Mouse (Mus musculus) T-helper 1 cell (primary cell): ENCODE data around the gene Gclc.

Experiments used
- in situ Hi-C: fragments of 300-600 bp; cut with MboI, MseI; formaldehyde crosslinking; loops from one replicate; pipeline ENCODE4 v1.15.1; 2025; ENCODE audit warnings: high pct_unique_total_duplicates

The Gclc gene

DNA sequence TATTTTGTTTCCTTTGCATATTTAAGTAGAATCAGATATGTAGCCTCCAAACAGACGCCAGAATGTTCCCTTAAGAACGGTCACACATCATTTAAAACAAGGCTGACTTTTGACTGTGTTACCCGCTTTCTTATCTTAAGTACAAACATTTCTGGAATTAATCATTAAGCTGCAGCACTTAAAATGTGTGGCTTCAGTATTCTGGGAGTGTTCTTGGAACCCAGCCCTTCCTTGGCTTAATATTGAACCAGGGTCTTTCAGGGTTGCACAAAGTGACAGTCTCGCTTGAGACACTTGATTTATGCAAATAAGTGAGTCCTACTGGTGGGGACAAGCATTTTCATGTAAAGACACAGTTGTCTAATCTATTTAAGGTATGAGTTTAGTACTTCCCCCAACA, 27.9 kb downstream of the Gclc start:
- in situ Hi-C loops: no loop called here

DNA sequence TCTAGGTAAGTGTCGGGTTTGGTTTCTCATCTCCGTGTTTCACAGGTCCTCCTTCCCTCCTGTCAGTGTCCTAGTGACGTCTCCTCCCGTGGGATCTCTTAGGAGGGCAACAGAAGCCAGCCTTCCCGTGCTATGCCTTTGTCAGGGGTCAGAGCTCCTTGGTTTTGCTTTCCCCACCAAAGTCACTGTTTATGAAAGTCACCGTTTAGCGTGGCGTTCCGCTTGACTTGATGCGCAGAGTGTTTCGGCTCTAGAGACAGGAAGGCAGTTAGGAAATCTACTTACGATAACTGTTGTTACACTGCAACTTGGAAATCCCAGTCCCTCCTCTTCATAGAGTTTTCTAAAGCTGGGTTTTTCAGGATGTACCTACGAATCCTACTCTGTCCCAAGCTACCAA, 28.7 kb downstream of the Gclc start:
- in situ Hi-C loops: no loop called here

DNA sequence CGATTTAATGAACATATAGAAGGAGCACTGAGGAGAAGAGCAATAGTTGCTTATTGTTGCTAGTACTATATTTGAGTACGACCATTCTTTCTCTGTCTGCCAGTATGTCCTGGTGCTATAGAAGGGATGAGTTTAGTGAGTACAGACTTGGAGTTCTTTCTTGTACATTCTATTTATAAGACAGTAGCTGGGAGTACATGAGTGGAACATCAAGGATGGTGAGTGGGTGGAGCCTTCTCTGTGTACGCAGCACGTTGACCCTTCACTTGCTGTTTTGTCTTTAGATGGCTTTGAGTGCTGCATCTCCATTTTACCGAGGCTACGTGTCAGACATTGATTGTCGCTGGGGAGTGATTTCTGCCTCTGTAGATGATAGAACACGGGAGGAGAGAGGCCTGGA, 31.1 kb downstream of the Gclc start:
- in situ Hi-C loops: no loop called here

DNA sequence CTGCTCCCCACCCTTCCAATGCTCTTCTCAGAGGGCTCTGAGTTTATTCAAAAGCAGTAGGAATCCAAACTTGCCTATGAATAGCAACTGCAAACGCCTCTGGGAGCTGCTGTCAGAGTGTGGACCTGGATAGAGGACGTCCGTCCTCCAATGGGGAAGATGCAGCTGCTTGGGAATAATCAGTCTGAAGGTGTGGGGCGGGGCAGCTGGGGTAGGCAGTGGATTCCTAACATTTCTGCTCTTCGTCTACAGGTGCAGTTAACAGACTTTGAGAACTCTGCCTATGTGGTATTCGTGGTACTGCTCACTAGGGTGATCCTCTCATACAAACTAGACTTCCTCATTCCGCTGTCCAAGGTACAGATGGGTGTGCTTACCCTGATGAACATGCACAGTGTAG, 33.6 kb downstream of the Gclc start:
- in situ Hi-C loops: no loop called here

DNA sequence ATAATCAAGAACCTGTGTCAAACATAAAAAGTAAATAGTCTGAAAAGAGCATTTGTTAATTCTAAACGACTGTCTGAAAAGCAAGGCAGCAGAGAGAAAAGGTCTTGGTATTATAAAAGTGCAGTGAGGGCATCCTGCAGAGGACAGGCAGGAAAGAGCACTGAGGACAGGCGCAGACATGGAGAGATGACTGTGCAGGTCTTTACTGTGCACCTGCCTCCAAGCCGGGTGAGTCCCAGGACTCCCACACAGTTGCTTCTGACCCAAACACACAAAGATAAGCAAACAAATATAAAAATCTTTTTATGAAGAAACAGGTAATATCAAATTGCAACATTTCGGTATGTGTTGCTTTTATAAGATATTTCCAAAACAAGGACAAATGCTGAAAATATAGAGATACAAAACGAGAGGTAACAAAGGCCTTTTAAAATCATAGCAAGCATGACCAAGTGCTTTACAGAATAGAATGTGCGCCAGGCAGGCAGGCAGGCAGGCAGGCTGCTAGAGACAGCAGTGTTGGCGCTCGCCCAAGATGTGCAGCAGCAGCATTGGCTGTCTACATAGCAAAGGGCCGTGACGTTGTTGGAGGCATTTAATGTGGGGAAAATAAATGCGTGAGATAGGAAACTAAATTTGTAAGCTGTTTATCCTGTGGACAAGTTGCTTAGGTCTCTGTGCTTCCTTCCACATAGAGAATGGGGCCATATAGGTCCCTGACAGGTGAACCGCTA, 35.4 kb downstream of the Gclc start:
- in situ Hi-C loops: no loop called here

DNA sequence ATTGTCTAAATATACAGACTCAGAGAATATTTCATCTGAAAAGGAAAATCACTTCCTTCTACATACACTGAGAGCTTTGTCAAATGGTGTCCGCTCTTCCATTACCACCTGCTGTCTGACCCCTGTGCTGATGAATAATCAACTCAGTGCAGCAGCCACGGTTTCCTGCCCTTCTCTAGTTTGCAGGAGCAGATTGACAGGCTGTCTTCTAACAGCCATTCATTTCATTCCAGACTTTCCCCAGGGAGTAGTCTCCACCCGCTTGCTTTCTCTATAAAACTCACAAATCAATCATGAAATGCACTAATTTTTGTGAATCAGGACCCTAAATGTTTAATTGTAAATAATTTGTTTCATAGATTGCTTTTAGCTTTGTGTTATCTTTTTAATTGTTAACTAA, 39.5 kb downstream of the Gclc start:
- in situ Hi-C loops: no loop called here

DNA sequence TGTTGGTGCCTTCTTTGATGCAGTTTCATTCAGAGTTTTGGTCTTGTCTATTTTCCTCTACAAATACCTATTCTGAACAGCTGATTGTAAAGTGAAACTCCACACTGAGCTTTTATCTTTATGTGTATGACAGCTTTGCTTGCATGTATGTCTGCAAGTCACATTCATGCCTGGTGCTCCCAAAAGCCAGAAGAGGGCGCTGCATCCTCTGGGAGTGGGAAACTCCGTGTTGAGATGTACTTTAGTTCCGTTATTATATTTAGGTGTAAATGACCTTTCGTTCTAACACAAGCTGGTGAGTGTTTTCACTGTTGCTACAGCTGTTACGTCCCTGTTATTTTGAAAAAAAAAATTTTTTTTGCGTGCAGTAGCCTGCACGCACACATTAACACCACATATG, 48.1 kb downstream of the Gclc start:
- in situ Hi-C loops: loop anchor here (10.0 kb wide), 1 partner anchor 232 kb away; no protein-coding TSS in a partner anchor

DNA sequence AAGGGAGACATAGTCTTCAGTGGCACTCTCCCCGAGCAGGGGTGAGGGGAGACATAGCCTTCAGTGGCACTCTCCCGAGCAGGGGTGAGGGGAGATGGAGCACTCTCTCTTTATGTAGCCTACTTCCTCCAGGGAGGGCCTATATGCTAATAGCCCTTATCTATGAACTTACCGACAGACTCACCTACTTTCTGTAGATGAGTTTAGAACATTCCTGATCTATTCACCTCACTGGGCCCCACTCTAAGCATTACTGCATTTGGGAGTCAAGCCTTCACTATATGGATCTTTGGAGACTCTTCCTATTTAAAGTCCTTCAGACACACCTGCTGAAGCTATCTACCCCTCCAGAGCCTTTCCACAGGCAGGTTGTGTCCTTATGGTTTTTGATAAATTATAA, 52.1 kb downstream of the Gclc start:
- in situ Hi-C loops: loop anchor here (5.0 to 10.0 kb wide), 2 partner anchors 206 to 228 kb away; no protein-coding TSS in a partner anchor

DNA sequence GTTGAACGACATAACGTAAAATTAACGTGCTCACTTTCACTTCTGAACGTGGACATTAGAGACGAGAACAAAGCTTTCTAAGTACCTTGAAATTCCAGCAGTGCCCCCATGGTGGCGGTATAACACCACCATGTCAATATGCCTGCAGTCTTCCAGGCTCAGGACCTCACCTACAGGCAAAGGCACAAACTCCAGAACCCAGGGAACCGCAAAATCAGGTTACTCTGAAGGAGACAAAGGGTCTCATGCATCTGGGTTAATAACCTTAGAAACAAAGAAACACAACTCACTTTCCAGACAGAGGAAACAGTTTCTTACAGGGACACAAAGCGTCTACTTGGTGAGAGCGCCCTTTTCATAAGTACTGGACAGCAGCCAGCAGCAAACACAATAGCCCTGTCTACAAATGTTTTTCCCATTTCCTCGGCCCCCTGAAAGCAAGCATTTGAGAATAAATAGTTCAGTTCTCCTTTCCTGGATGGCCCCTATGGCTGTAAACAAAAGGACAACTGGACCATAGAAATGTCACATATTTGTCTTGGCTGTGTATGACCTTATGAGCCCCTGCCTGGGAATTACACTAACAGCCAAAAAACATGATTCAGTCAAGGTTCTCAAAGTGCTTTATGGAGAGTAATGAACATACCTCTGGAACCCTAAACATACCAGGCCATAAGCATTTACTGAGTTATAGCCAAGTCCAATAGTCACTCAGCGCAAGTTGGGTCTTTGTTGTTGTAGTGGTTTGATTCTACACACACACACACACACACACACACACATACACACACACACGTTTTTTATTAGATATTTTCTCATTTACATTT, 52.7 kb downstream of the Gclc start:
- in situ Hi-C loops: loop anchor here (5.0 to 10.0 kb wide), 2 partner anchors 205 to 228 kb away; no protein-coding TSS in a partner anchor

DNA sequence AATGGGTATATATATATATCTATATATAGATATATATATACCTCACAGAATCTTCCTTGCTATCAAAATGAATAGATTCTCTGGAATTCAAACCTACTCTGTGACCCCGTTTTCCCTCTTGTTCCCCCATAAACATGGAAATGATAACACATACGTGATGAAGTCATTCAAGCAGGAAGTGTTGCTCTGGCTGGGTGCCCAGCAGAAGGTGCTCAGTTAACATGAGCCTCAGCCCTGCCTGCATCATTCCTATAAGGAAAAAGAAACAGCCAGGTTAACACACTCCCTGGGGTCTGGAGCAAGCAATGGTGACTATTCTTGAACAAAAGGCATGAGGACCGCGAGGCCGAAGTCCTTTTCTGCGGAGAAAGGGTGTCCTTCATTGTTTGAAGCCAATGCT, 54.1 kb downstream of the Gclc start:
- in situ Hi-C loops: loop anchor here (5.0 to 10.0 kb wide), 2 partner anchors 204 to 226 kb away; no protein-coding TSS in a partner anchor

DNA sequence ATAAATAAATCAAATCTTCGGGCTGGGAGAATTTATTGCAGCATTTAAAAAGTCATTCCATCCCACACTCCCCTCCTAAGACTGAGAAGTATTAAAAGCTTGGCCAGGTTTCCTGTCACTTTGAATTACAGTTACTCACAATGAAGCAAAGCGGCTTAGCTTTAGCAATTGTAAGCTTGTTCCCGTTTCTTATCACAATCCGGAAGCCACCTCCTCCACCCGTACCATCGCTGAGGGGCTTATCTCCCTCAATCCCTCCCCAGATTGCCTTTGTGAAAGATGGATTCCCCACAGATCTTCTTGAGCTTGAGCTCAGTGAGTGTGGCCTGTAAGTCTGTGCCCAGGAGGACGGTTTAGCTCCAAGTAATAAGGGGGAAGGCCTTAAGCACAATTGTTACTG, 64.5 kb downstream of the Gclc start:
- in situ Hi-C loops: no loop called here

DNA sequence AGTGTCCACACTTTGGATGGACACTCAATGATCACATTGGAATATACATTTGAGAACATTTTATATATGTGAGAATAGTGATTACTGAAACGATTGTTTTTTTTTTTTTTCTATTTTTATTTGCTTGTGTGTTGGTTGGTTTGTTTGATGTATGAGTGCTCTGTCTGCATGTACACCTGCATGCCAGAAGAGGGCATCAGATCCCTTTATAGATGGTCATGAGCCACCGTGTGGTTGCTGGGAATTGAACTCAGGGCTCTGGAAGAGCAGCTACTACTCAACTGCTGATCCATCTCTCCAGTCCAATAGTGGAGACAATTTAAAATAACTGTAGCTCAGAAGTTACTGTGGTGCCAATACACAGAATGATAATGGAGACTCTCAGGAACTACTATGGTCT, 65.0 kb downstream of the Gclc start:
- in situ Hi-C loops: no loop called here

DNA sequence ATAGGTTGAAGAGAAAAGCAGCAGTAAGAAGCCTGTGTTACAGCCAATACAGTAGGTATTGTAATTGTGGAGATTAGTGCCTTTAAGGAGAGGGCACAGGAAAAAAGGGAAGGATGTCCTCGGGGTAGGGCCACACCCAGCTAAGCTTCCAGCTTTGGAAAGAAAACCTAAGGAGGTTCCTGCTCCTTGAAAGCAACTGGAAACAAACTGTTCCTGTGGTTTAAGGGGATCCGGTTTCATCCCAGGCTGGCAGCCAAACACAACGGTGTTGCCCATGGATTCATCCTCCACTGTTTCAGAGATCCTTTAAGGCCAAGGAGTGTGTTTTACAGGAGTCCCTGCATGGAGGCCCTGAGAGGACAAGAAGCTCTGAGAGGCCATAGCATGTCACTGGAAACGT, 66.5 kb downstream of the Gclc start:
- in situ Hi-C loops: no loop called here

DNA sequence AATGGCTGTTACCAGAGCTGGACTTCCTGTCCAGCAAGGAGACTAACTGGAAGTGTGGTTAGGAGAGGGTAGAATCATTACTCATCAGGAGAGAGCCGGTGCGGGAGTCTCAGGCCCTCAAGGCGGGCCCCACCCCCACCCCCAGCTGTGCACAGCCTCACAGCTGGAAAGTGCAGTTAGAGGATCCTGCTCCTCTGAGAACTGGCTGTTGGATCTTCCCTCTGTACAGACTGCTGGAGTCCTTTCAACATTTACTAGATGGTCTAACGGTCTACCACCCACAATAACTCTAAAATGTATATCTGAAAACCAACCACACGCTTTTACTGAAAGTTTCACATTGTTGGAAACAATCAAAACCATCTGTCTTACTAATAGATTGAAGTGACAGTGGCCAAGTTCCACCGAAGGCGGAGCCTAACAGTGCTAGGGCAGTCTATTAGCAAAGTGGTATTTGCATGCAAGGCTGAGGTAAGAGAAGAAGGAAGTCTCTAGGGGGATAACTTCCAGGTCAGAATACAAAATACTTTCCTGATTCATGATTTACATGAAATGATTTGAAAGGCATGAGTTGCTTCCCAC, 71.1 kb downstream of the Gclc start:
- in situ Hi-C loops: loop anchor here (5.0 kb wide), 1 partner anchor 82 kb away; no protein-coding TSS in a partner anchor

DNA sequence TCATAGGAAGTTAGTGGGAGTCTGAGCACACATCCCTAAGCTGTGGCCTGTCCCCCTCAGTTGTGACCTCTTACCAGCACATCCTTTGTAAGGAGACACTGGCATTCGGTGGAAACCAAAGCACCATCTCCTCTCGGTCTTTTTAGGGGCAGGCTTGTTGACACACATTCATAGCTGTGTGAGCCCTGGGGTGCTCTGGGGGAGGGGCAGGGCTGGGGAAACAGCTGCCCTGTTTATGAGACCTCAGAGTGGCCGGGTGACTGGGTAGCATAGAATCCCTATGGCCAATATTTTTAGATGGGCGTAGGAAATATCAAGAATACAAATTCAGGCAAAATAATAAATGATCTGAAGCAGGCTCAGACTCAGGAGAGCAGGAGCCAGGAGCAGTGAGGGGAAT, 71.9 kb downstream of the Gclc start:
- in situ Hi-C loops: loop anchor here (5.0 kb wide), 1 partner anchor 81 kb away; no protein-coding TSS in a partner anchor

DNA sequence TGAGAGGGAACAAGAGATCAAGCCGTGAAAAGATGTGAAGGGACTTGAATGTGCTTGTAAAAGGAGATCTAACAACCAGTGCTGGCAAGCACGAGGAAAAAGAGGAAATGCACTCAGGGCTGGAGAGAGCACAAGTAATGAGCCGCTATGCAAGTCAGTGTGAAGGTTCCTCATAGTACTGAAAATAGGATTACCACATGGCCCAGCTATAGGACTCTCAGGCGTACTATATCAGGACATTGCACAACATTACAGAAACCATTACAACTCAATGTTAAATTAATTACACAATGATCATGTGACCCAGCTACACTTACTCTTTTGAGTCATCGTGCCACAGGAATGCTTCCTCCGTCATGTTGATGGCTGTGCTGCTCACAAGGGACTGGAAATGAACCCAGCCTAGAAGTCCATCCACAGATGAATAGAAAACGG, 74.2 kb downstream of the Gclc start:
- in situ Hi-C loops: loop anchor here (5.0 kb wide), 1 partner anchor 79 kb away; no protein-coding TSS in a partner anchor

DNA sequence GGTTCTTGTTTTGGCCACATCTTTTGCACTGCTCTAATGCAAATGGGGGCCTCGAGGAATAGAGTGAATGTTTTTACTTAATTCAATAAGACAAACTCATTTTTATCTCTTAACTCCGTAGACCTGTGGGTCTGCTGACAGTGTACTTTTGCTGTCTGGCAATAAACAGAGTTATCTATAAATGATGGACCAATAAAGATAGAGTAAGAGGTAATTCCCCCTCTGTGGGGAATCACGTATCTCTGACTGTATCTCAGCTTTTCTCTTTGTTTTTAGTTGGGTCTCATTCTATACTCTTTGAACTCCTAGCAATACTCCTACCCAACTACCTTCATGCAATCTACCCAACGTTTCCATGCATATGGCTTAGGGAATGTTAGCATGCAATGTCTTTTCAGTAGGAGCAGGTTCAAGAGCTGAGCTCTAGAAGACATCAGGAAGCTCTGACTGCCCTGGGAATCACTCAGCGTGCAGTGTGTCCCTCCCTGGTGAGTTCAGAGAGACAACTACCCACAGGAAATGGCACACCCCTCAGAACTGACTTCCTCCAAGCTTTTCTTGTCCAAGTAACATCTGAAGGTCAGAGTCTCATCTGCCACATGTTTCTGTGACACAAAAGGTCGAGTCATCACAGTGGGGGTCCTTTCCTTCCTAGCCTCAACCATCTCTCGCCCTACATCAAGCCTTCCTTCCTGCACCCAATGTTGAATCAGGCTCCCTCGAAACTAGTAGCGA, 80.1 kb downstream of the Gclc start:
- in situ Hi-C loops: no loop called here

DNA sequence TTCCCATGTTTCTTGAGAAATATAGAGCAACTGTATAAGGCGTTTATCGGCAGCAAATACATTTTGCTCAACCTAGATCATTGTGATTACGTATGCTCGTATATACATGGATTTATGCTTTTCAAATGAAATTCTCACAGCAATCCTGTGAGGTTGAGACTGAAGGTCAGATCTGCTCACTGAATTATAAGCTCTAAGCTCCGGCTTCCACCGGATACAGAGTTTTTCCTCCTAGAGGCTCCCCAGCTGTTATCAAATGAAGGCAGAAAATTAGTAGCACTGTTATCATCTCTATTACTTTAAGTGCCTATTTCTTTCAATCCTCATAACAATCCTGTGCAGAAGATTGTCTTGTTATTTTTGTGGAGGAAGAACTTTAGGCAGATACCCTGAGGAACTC, 80.8 kb downstream of the Gclc start:
- in situ Hi-C loops: no loop called here

DNA sequence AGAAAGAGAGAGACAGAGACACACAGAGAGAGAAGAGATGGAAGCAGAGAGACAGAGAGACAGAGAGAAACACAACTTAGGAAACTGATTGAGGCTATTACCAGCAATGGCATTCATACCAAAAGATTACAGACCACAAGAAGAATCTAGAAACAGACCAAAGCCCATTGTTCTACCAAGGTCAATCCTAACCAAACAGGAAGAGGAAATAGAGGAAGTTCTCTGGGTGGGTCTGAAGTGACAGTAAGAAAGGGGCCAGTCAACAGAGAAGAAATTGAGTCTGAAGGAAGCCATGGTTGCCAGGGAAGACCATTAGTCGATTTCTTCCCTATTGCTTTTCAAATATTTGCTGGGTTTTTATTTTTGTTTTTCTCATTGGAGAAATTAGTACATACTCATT, 81.4 kb downstream of the Gclc start:
- in situ Hi-C loops: no loop called here

DNA sequence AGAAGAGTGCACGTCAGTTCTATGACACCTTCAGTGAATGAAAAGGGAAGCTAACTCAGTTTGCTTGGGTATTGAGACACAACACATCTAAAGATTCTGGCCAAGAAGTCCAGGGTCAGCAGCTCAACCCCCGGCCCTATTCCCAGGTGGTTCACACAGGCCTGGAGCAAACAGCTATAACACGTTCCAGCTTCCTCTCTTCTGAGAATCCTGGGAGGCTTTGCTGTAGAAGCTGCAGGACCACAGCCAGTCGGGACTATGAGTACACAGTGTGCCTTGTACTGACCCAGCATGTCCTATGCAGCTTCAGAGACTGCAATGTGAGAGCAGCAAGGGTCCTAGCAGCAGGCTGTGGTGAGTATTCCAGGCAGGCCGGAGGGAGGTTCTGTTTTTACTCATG, 84.3 kb downstream of the Gclc start:
- in situ Hi-C loops: no loop called here
